Mouse (Mus musculus): ENCODE measurements around the gene Pikfyve. TPM values are rescaled to one million over a fixed set of nuclear protein-coding genes. Genes with fewer than 3 reads are reported as not detected.

Gene Pikfyve
- polyA plus RNA-seq, 2 experiments = 9.1 to 15.8 TPM

DNA sequence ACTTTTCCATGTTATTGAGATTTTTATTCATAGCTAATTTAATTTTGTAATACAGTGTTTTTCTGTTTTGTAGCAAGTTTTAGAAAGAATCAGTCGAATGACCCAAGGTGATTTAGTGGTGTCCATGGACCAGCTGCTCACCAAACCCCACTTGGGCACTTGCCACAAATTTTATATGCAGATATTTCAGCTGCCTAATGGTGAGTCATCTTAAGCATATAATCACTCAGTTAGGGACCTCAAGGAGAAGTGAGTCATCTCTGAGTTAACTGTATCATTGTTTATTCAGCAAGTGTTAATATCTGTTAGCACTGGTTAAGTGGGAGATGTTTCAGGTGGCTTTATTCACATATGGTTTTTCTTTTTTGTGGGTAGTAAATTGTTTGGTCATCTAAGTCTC is 59.2 kb downstream of the Pikfyve start:
- TF ChIP-seq POLR2A (IDR thresholded peaks at IDR 0.05; ENCODE audit: borderline replicate concordance, extremely low read depth, insufficient read depth, insufficient read length) = no peak
- H3K4me1 ChIP-seq (ENCODE audit: control insufficient read depth, insufficient read depth, low read length) = no peaks in the 10 kb centered on the region
- H3K9ac ChIP-seq (ENCODE audit: low read depth, low read length, severe bottlenecking) = no peak overlapping the region
- no peaks in the 10 kb centered on the region for H3K9me3 ChIP-seq (ENCODE audit: control insufficient read depth, low read length)
- H3K27ac ChIP-seq (replicated peaks; ENCODE audit: low read depth, low read length) = no peak overlapping the region
- no peak for ATAC-seq (ENCODE audit: low FRiP score, low read depth)
- 89% methylated on average over 1 of the region's 1 CpGs for WGBS
- no peak overlapping the region for H3K4me2 ChIP-seq (replicated peaks; ENCODE audit: low read depth, low read length, severe bottlenecking)
- H3K27me3 ChIP-seq (ENCODE audit: control insufficient read depth, insufficient read depth, low read length) = no peaks in the 10 kb centered on the region
- H3K4me3 ChIP-seq (replicated peaks; ENCODE audit: low read length) = no peak overlapping the region
- no peak for DNase-seq (ENCODE audit: low spot score)
- H3K36me3 ChIP-seq (ENCODE audit: control insufficient read depth, insufficient read depth, low read length) = peaks cover 20% of the 10 kb centered on the region

DNA sequence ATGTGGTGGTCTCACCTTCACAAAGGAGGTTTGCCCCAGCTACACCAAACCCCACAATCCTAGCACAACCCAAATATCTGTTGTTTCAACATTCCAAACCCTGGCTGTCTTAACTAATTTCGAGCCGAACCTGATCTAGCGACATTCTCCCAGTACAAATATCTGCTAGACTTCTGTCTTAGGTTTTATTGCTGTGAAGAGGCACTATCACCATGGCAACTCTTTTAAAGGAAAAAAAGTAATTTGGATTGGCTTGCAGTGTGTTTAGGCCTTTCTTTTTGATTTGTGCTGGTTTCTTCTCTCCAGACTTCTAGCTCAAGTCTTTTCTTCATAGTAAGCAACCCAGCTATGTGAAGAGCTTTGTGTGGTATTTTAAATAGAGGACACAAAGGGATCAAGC is 94.0 kb downstream of the Pikfyve start:
- H3K4me3 ChIP-seq (replicated peaks; ENCODE audit: low read length) = no peak overlapping the region

DNA sequence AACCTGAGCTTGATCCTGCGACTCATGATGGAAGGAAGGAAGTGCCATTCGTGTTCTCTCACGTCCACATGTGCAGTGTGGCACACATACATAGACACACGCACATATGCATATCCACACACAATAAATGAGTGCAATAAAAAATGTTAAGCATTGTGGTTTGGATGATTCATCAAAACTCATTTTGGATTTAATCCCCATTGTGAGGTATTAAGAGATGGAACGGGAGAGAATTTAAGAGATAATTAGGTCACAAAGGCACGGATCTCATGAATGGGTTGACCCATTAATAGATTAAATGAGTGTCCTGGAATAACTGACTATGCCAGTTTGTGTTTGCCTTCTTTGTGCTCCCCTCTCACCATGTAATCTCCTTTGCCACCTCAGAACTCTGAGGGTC is 95.3 kb downstream of the Pikfyve start, which contains the start of gene Pth2r:
Gene Pth2r, plus strand, starts transcription at position 301 of the 400 bp plus-strand sequence.
- 83% methylated on average over 6 of the region's 6 CpGs for WGBS
- 0 out of 2 replicates have a peak, but pooled peaks cover 3% of the 10 kb centered on the region for H3K36me3 ChIP-seq (ENCODE audit: control insufficient read depth, insufficient read depth, low read length)
- no peaks in the 10 kb centered on the region for H3K4me1 ChIP-seq (ENCODE audit: control insufficient read depth, insufficient read depth, low read length)
- ATAC-seq (ENCODE audit: low FRiP score, low read depth) (no peak), DNase-seq (ENCODE audit: low spot score) (no peak)
- H3K4me3 ChIP-seq (replicated peaks; ENCODE audit: low read length) = no peak within 1 kb of the TSS
- H3K9me3 ChIP-seq (ENCODE audit: control insufficient read depth, low read length) = no peaks in the 10 kb centered on the region
- H3K4me2 ChIP-seq (replicated peaks; ENCODE audit: low read depth, low read length, severe bottlenecking) = no peak within 1 kb of the TSS
- TF ChIP-seq POLR2A (IDR thresholded peaks at IDR 0.05; ENCODE audit: borderline replicate concordance, extremely low read depth, insufficient read depth, insufficient read length) = no peak
- H3K27me3 ChIP-seq (ENCODE audit: control insufficient read depth, insufficient read depth, low read length) = no peaks in the 10 kb centered on the region
- no peak within 1 kb of the TSS for H3K27ac ChIP-seq (replicated peaks; ENCODE audit: low read depth, low read length)
- H3K9ac ChIP-seq (ENCODE audit: low read depth, low read length, severe bottlenecking) = no peak within 1 kb of the TSS

More for the DNA sequence above, 94.0 kb downstream of the Pikfyve start:
- Histone ChIP-seq H3K9ac (ENCODE audit: low read depth, low read length, severe bottlenecking) (no peak overlapping the region), H3K4me2 (replicated peaks; ENCODE audit: low read depth, low read length, severe bottlenecking) (no peak overlapping the region), H3K27me3 (ENCODE audit: control insufficient read depth, insufficient read depth, low read length) (no peaks in the 10 kb centered on the region), H3K4me1 (ENCODE audit: control insufficient read depth, insufficient read depth, low read length) (no peaks in the 10 kb centered on the region), H3K27ac (replicated peaks; ENCODE audit: low read depth, low read length) (no peak overlapping the region), H3K36me3 (ENCODE audit: control insufficient read depth, insufficient read depth, low read length) (0 out of 2 replicates have a peak, but pooled peaks cover 3% of the 10 kb centered on the region), H3K9me3 (ENCODE audit: control insufficient read depth, low read length) (no peaks in the 10 kb centered on the region)
- ATAC-seq (ENCODE audit: low FRiP score, low read depth) = no peak
- no peak for TF ChIP-seq POLR2A (IDR thresholded peaks at IDR 0.05; ENCODE audit: borderline replicate concordance, extremely low read depth, insufficient read depth, insufficient read length)
- WGBS = 53% methylated on average over 3 of the region's 3 CpGs
- no peak for DNase-seq (ENCODE audit: low spot score)

GRCm38 (mm10) chr1:65282766-65283165 is 96.3 kb downstream of the Pikfyve start:
- Histone ChIP-seq H3K4me2 (replicated peaks; ENCODE audit: low read depth, low read length, severe bottlenecking) (no peak overlapping the region), H3K4me3 (replicated peaks; ENCODE audit: low read length) (no peak overlapping the region), H3K4me1 (ENCODE audit: control insufficient read depth, insufficient read depth, low read length) (no peaks in the 10 kb centered on the region), H3K9ac (ENCODE audit: low read depth, low read length, severe bottlenecking) (no peak overlapping the region), H3K27me3 (ENCODE audit: control insufficient read depth, insufficient read depth, low read length) (no peaks in the 10 kb centered on the region), H3K27ac (replicated peaks; ENCODE audit: low read depth, low read length) (no peak overlapping the region), H3K9me3 (ENCODE audit: control insufficient read depth, low read length) (no peaks in the 10 kb centered on the region), H3K36me3 (ENCODE audit: control insufficient read depth, insufficient read depth, low read length) (0 out of 2 replicates have a peak, but pooled peaks cover 3% of the 10 kb centered on the region)
- TF ChIP-seq POLR2A (IDR thresholded peaks at IDR 0.05; ENCODE audit: borderline replicate concordance, extremely low read depth, insufficient read depth, insufficient read length) = no peak
- 8% methylated on average over 6 of the region's 6 CpGs for WGBS
- ATAC-seq (ENCODE audit: low FRiP score, low read depth) (no peak; the same call in 1 of the 2 replicates), DNase-seq (ENCODE audit: low spot score) (peak; percentile 88)

- Histone ChIP-seq H3K36me3 (ENCODE audit: control insufficient read depth, insufficient read depth, low read length) (no peaks in the 10 kb centered on the region), H3K4me3 (replicated peaks; ENCODE audit: low read length) (no peak overlapping the region), H3K27me3 (ENCODE audit: control insufficient read depth, insufficient read depth, low read length) (peaks cover 23% of the 10 kb centered on the region), H3K4me1 (ENCODE audit: control insufficient read depth, insufficient read depth, low read length) (peaks cover 5% of the 10 kb centered on the region; the same call in 1 of the 2 replicates), H3K9me3 (ENCODE audit: control insufficient read depth, low read length) (no peaks in the 10 kb centered on the region), H3K9ac (ENCODE audit: low read depth, low read length, severe bottlenecking) (no peak overlapping the region), H3K27ac (replicated peaks; ENCODE audit: low read depth, low read length) (no peak overlapping the region), H3K4me2 (replicated peaks; ENCODE audit: low read depth, low read length, severe bottlenecking) (no peak overlapping the region)
- DNase-seq (ENCODE audit: low spot score) = no peak
- no peak for TF ChIP-seq POLR2A (IDR thresholded peaks at IDR 0.05; ENCODE audit: borderline replicate concordance, extremely low read depth, insufficient read depth, insufficient read length)
- WGBS = 60% methylated on average over 3 of the region's 3 CpGs
- ATAC-seq (ENCODE audit: low FRiP score, low read depth) = no peak
Observed at GRCm38 (mm10) chr1:65308476-65308875, 122.0 kb downstream of the Pikfyve start.
